Mouse (Mus musculus) hindbrain, embryonic 15.5 days (tissue): ENCODE data around the gene Casp3. TPM values are rescaled to one million over a fixed set of nuclear protein-coding genes. Genes with fewer than 3 reads are reported as not detected.

Experiments
- ATAC-seq: fragments of 200-750 bp; cut with Nextera tagmentation; 2 replicates; pipeline ENCODE4 v1.8.0; 2017; ENCODE audit warnings: low read depth, moderate number of reproducible peaks, moderate TSS enrichment; ENCODE audit not compliant: low FRiP score
- H3K27ac ChIP-seq: fragments of 300-500 bp; sonication (generic); replicated peaks from 2 replicates; pipeline ENCODE4 v1.5.1; 2015; ENCODE audit warnings: mild to moderate bottlenecking, inconsistent platforms
- H3K27me3 ChIP-seq: fragments of 300-500 bp; sonication (generic); 2 replicates; pipeline ENCODE4 v1.6.1; 2015; ENCODE audit warnings: control low read depth, inconsistent platforms
- H3K36me3 ChIP-seq: fragments of 300-500 bp; sonication (generic); 2 replicates; pipeline ENCODE4 v1.6.1; 2015; ENCODE audit warnings: control low read depth, inconsistent platforms
- H3K4me1 ChIP-seq: fragments of 300-500 bp; sonication (generic); replicated peaks from 2 replicates; pipeline ENCODE4 v1.6.1; 2015; ENCODE audit warnings: control low read depth, inconsistent platforms
- H3K4me2 ChIP-seq: fragments of 300-500 bp; sonication (generic); 2 replicates; pipeline ENCODE4 v1.6.1; 2015; ENCODE audit warnings: moderate library complexity, mild to moderate bottlenecking, inconsistent platforms
- H3K4me3 ChIP-seq: fragments of 300-500 bp; sonication (generic); 2 replicates; pipeline ENCODE4 v1.5.1; 2015; ENCODE audit warnings: mild to moderate bottlenecking, inconsistent platforms
- H3K9ac ChIP-seq: fragments of 300-500 bp; sonication (generic); 2 replicates; pipeline ENCODE4 v1.6.1; 2015; ENCODE audit warnings: inconsistent platforms
- H3K9me3 ChIP-seq: fragments of 300-500 bp; sonication (generic); 2 replicates; pipeline ENCODE4 v1.6.1; 2016; ENCODE audit warnings: control low read depth, inconsistent platforms
- whole genome bisulfite sequencing: fragments of 180-500 bp; shearing (Covaris S2); methylation state at CpG from one replicate; pipeline ENCODE4 v1.1.7; 2015; 5-methylcytosine and 5-hydroxymethylcytosine counted together
- polyA plus RNA-seq: library from polyadenylated mRNA; unstranded; fragments of >200 nt; fragmentation: Nextera tagmentation; extraction: Ambion mirVana; gene quantifications from 2 replicates; pipeline ENCODE4 v1.2.1, GENCODE M21; 2015

The Casp3 gene
- polyA plus RNA-seq, 1 experiment from 2014 or later, result 204 TPM

DNA sequence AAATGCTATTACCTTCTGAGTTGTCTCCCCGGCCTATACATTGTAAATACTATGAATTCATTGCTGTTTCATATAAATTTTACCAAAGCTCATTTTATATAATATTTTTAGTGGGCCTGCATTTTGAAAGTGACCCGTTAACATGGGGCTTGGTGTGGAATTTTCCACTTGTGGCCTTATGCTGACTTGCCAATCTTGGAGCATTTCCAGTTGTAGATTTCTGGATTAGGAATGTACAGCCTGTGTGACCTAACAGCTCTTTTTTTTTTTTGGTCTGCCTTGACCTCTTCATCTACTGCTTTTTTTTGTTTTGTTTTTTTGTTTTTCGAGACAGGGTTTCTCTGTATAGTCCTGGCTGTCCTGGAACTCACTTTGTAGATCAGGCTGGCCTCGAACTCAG, 13.8 kb downstream of the Casp3 start:
- ATAC-seq, result no peak
- H3K27ac ChIP-seq, result no peak overlapping the region
- no peaks in the 10 kb centered on the region for H3K27me3 ChIP-seq
- peaks cover 49% of the 10 kb centered on the region for H3K36me3 ChIP-seq
- H3K9me3 ChIP-seq, result no peaks in the 10 kb centered on the region
- H3K4me2 ChIP-seq, result no peak overlapping the region
- no peak overlapping the region for H3K9ac ChIP-seq
- no peak overlapping the region for H3K4me3 ChIP-seq
- 91% methylated on average over 4 of the region's 4 CpGs for WGBS
- H3K4me1 ChIP-seq, result no peaks in the 10 kb centered on the region

DNA sequence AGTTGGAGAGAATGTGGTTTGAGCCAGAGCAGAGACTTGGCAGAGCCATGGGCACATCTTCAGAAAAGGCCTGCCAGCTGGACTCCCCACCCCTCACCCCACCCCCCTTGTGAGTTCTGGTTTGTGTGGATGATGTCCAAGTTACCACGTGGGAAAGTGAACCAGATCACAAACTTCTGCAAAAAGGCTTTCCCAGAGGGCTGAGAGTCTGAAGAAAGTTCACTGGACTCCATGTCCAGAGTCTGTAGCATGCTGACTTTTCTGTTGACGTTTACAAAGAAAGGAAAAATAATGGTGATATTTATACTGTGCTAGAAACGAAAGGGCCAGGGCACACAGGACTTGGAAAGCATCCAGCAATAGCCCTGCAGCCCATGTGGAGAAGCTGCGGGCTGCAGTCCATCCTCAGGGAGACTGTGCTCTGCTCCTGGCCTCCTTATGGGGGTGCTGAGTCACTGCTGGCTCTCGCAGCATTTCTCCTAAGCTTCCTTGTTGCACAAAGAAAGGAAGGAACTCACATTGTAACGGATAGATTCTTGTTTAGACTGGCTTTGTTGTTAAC, 22.0 kb downstream of the Casp3 start:
- WGBS, result 46% methylated on average over 6 of the region's 6 CpGs
- Histone ChIP-seq H3K4me1 (peaks cover 5% of the 10 kb centered on the region; the same call in 1 of the 2 replicates), H3K9ac (no peak overlapping the region), H3K27me3 (no peaks in the 10 kb centered on the region), H3K27ac (peak overlapping the region; percentile 27; the same call in 1 of the 2 replicates), H3K9me3 (no peaks in the 10 kb centered on the region), H3K36me3 (peaks cover 40% of the 10 kb centered on the region), H3K4me3 (no peak overlapping the region), H3K4me2 (peak overlapping the region; percentile 17; the same call in 1 of the 2 replicates)
- ATAC-seq, result peak; percentile 90

DNA sequence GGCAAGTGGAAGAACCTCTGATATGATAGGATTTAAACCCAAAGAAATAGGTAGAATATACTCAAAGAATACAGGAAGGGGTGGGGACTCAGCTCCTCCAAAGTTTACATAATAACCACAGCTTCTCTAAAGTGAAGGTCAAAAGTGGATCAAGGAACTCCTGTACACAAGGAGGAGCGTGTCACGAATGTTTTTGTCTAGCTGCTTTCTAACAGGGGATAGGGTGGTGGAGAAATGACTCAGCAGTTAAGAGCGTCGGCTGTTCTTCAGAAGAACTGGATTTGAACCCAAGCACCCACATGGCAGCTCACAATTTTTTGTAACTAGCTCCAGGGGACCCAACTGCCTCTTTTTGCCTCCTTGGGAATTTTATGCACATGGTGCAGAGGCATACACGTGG, 22.8 kb downstream of the Casp3 start:
- H3K4me3 ChIP-seq, result no peak overlapping the region
- H3K27me3 ChIP-seq, result no peaks in the 10 kb centered on the region
- peaks cover 33% of the 10 kb centered on the region for H3K36me3 ChIP-seq
- H3K27ac ChIP-seq, result no peak overlapping the region
- WGBS, result 90% methylated on average over 5 of the region's 5 CpGs
- no peak for ATAC-seq
- no peaks in the 10 kb centered on the region for H3K9me3 ChIP-seq
- H3K4me2 ChIP-seq, result no peak overlapping the region
- H3K4me1 ChIP-seq, result peaks cover 5% of the 10 kb centered on the region; the same call in 1 of the 2 replicates
- no peak overlapping the region for H3K9ac ChIP-seq

DNA sequence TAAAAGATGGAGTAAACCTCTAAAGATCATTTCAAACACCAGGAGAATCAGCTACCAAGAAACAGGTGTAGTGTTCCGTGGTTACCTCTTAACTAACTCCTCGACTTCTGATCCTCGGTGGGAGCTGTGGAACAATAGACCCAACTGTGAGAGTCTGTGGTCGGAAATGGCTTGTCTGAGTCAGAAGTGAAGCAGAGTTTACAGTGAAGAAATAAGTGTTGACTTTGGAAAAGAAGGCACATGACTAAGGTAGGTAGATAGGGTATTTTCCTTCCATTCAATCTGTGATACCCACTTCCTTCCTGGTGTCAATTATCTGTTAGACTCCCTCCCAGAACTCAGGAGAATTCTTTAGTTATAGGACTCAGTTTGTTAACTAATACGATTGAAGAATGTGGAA, 24.2 kb downstream of the Casp3 start:
- no peak for ATAC-seq
- no peaks in the 10 kb centered on the region for H3K9me3 ChIP-seq
- no peak overlapping the region for H3K9ac ChIP-seq
- peaks cover 5% of the 10 kb centered on the region; the same call in 1 of the 2 replicates for H3K4me1 ChIP-seq
- no peak overlapping the region for H3K27ac ChIP-seq
- H3K4me2 ChIP-seq, result no peak overlapping the region
- H3K36me3 ChIP-seq, result peaks cover 18% of the 10 kb centered on the region
- 93% methylated on average over 5 of the region's 5 CpGs for WGBS
- no peaks in the 10 kb centered on the region for H3K27me3 ChIP-seq
- no peak overlapping the region for H3K4me3 ChIP-seq

DNA sequence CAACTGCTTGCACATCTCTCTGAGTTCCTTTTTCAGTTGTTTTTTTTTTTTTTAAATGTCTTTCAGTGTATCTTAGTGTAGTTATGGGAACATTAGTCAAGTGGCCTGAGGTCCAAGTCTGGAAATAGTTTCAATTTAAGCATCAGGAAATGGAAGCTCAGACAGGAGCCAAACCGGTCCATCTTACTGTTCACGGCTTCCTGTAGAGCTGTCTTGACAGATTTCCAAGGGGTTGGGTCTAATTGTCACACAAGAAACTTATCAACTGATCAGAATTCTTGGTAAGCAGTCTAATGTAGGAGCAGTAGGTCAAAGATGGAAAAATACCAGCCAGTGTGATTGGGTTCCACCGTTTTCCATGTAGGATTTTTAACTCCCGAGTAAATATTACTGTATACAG, 31.3 kb downstream of the Casp3 start:
- Histone ChIP-seq H3K27ac (no peak overlapping the region), H3K27me3 (no peaks in the 10 kb centered on the region), H3K9ac (no peak overlapping the region), H3K36me3 (no peaks in the 10 kb centered on the region), H3K9me3 (no peaks in the 10 kb centered on the region), H3K4me3 (no peak overlapping the region), H3K4me2 (no peak overlapping the region), H3K4me1 (no peaks in the 10 kb centered on the region)
- no peak for ATAC-seq
- WGBS, result 87% methylated on average over 4 of the region's 4 CpGs

DNA sequence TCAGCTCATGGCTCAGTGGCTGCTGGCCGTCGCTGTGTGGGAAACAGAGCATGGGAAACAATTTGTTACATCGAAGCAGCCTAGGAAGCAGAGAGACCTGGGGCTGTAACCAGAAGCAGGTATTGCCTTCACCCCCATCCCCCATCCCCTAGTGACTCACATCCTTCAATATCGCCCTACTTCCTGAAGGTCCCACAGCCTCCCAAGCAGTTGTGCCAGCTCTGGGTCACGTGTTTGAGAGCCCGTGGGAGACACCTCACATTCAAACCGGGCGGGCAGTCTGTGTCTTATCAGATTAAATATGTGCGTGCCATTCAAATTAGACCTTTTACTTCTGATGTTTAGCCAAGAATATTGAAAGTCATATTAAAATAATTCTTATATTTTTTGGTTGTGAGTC, 34.8 kb downstream of the Casp3 start:
- no peak overlapping the region for H3K4me3 ChIP-seq
- ATAC-seq, result no peak
- no peak overlapping the region for H3K4me2 ChIP-seq
- no peaks in the 10 kb centered on the region for H3K4me1 ChIP-seq
- no peaks in the 10 kb centered on the region for H3K9me3 ChIP-seq
- no peaks in the 10 kb centered on the region for H3K36me3 ChIP-seq
- 75% methylated on average over 9 of the region's 9 CpGs for WGBS
- H3K9ac ChIP-seq, result no peak overlapping the region
- H3K27ac ChIP-seq, result no peak overlapping the region
- H3K27me3 ChIP-seq, result no peaks in the 10 kb centered on the region

DNA sequence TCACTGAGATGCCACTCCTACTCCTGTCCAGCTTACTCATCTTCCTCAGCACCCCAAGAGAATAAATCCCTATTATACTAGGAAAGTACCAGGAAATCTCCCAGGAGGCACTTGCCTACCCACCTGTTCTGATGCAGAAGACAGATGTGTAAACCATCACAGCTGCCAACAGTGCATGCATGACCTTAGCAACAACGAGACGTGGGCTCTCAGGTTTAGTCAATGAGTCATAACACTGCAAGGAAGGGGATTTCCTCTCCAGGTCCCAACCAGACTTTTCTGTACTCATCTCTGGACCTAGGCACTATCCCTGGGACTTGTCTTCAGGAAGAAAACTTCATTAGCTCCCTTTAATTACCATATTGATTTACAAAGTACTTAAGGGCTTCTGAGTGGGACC, 38.8 kb downstream of the Casp3 start:
- no peak for ATAC-seq
- H3K27me3 ChIP-seq, result no peaks in the 10 kb centered on the region
- H3K4me1 ChIP-seq, result no peaks in the 10 kb centered on the region
- H3K9ac ChIP-seq, result no peak overlapping the region
- WGBS, result 90% methylated on average over 2 of the region's 2 CpGs
- H3K9me3 ChIP-seq, result no peaks in the 10 kb centered on the region
- H3K36me3 ChIP-seq, result no peaks in the 10 kb centered on the region
- no peak overlapping the region for H3K27ac ChIP-seq
- no peak overlapping the region for H3K4me2 ChIP-seq
- no peak overlapping the region for H3K4me3 ChIP-seq

DNA sequence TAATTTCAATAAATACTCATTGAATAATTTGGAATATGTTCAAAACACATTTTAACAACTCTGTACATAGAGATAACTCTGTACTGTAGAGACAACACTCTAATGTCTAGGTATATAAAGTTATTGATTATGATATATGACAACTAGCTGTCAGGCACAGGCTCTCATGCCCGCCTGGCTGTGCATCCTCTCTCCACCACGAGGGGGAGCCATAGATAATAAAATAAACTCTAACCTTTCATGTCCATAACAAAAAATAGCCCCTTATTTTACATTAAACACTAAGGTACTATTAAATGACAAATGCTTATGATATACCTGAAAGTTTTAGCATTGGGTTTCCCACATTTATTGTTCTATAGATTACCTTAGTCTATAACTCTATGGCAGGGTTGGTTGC, 54.4 kb downstream of the Casp3 start:
- 0% methylated on average over 2 of the region's 2 CpGs for WGBS
- ATAC-seq, result no peak
- H3K27ac ChIP-seq, result no peak overlapping the region
- no peaks in the 10 kb centered on the region for H3K4me1 ChIP-seq
- H3K9me3 ChIP-seq, result no peaks in the 10 kb centered on the region
- no peaks in the 10 kb centered on the region for H3K36me3 ChIP-seq
- no peaks in the 10 kb centered on the region for H3K27me3 ChIP-seq
- no peak overlapping the region for H3K4me2 ChIP-seq
- no peak overlapping the region for H3K9ac ChIP-seq
- H3K4me3 ChIP-seq, result no peak overlapping the region

DNA sequence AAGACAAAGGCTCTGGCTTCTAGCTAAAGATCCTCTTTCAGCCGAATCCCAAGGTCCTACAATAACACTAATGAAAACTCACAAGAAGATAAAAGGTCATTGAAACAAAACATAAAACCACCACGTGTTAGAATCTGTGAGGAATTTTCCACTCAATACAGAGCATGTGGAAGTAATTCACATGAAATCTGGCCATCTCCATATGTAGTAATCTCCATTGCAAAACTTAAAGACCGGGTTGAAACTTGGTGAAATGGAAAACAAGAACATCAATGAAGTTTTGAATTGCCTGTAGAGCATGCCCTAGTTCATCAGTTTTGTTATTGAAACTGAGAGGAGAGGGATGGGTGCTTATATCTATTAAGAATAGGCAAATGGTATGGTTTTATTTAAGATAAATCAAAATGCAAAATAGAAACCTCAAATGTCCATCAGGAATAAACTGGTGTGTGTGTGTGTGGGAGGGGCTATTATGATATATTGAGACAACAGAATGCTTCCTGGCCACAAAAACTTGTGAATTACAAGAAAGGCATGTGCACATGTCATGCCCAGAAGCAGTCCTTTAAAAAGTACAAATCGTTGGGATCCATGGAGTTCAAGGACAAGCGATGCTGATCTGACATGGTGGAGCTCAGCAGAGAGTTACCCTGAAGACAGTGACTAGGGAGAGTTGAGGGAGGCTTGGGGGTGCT, 63.7 kb downstream of the Casp3 start:
- H3K27ac ChIP-seq, result no peak overlapping the region
- no peaks in the 10 kb centered on the region for H3K27me3 ChIP-seq
- no peak overlapping the region for H3K9ac ChIP-seq
- no peaks in the 10 kb centered on the region for H3K36me3 ChIP-seq
- no peaks in the 10 kb centered on the region for H3K9me3 ChIP-seq
- no peak overlapping the region for H3K4me3 ChIP-seq
- no peak overlapping the region for H3K4me2 ChIP-seq
- H3K4me1 ChIP-seq, result no peaks in the 10 kb centered on the region
- 72% methylated on average over 5 of the region's 5 CpGs for WGBS
- ATAC-seq, result no peak

DNA sequence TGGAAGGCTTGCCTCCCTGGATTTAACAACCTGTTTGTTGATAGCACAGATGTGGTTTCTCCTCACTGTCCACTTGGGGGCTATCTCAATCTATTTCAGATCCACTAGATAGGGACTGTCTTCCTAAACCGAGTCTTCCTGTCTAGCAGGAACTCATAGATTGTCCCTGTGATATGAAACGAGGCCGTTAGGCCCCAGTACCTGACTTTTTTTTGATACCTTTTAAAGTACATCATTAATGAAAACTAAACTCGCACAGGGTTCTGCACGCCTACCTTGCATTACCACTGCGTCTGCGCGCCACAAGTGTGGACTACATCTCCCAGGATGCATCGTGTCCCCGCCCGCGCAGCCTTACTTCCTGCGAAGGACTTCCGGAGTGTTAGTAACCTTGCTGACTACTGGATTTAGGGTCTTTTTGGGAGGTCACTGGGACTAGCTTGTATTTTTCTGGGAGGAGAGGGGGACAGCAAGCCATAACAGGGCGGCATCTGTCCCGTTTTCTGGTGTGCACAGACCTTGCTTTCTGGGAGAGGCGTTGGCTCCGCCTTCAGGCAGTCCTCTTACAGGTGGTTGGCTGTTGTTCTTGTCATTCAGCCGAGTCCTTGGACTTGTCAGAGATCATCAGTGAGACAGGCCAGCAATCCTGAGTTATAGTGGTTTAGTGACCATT, 69.7 kb downstream of the Casp3 start:
- WGBS, result under 1% methylated on average over 19 of the region's 19 CpGs
- ATAC-seq, result peak; percentile 100
- peak overlapping the region; percentile 80 for H3K9ac ChIP-seq
- peak overlapping the region; percentile 73 for H3K4me3 ChIP-seq
- H3K4me1 ChIP-seq, result no peaks in the 10 kb centered on the region
- H3K27ac ChIP-seq, result peak overlapping the region; percentile 97
- H3K4me2 ChIP-seq, result peak overlapping the region; percentile 55
- H3K27me3 ChIP-seq, result no peaks in the 10 kb centered on the region
- no peaks in the 10 kb centered on the region for H3K9me3 ChIP-seq
- H3K36me3 ChIP-seq, result no peaks in the 10 kb centered on the region
